Mouse (Mus musculus) hindbrain, embryonic 13.5 days (tissue): ENCODE data around the gene Mthfd1l. TPM values are rescaled to one million over a fixed set of nuclear protein-coding genes. Genes with fewer than 3 reads are reported as not detected.
"Not testable (repeated sequence)": the region's sequence is repeated elsewhere in the genome, so short reads cannot be mapped to it uniquely, and the experiment has no call there.

Experiments
- ATAC-seq: fragments of 200-750 bp; cut with Nextera tagmentation; 2 replicates; pipeline ENCODE4 v1.8.0; 2017; ENCODE audit warnings: moderate TSS enrichment; ENCODE audit not compliant: low FRiP score
- H3K27ac ChIP-seq: fragments of 300-500 bp; sonication (generic); 2 replicates; pipeline ENCODE4 v1.5.1; 2015; ENCODE audit warnings: inconsistent platforms, mild to moderate bottlenecking, moderate library complexity
- H3K27me3 ChIP-seq: fragments of 300-500 bp; sonication (generic); 2 replicates; pipeline ENCODE4 v1.6.1; 2015; ENCODE audit warnings: mild to moderate bottlenecking, inconsistent platforms
- H3K36me3 ChIP-seq: fragments of 300-500 bp; sonication (generic); 2 replicates; pipeline ENCODE4 v1.6.1; 2015; ENCODE audit warnings: mild to moderate bottlenecking, inconsistent platforms
- H3K4me1 ChIP-seq: fragments of 300-500 bp; sonication (generic); replicated peaks from 2 replicates; pipeline ENCODE4 v1.6.1; 2015; ENCODE audit warnings: inconsistent platforms
- H3K4me2 ChIP-seq: fragments of 300-500 bp; sonication (generic); 2 replicates; pipeline ENCODE4 v1.6.1; 2015; ENCODE audit warnings: inconsistent platforms, mild to moderate bottlenecking, moderate library complexity
- H3K4me3 ChIP-seq: fragments of 300-500 bp; sonication (generic); 2 replicates; pipeline ENCODE4 v1.5.1; 2015; ENCODE audit warnings: mild to moderate bottlenecking, inconsistent platforms
- H3K9ac ChIP-seq: fragments of 300-500 bp; sonication (generic); 2 replicates; pipeline ENCODE4 v1.6.1; 2015; ENCODE audit warnings: mild to moderate bottlenecking, inconsistent platforms
- H3K9me3 ChIP-seq: fragments of 300-500 bp; sonication (generic); 2 replicates; pipeline ENCODE4 v1.6.1; 2016; ENCODE audit warnings: inconsistent platforms
- WGBS: fragments of 180-500 bp; shearing (Covaris S2); methylation state at CpG from one replicate; pipeline ENCODE4 v1.1.7; 2015; 5-methylcytosine and 5-hydroxymethylcytosine counted together
- polyA plus RNA-seq: library from polyadenylated mRNA; unstranded; fragments of >200 nt; fragmentation: Nextera tagmentation; extraction: Ambion mirVana; gene quantifications from 2 replicates; pipeline ENCODE4 v1.2.1, GENCODE M21; 2015

Mthfd1l gene
- polyA plus RNA-seq, 1 experiment from 2014 or later = 5.3 TPM

DNA sequence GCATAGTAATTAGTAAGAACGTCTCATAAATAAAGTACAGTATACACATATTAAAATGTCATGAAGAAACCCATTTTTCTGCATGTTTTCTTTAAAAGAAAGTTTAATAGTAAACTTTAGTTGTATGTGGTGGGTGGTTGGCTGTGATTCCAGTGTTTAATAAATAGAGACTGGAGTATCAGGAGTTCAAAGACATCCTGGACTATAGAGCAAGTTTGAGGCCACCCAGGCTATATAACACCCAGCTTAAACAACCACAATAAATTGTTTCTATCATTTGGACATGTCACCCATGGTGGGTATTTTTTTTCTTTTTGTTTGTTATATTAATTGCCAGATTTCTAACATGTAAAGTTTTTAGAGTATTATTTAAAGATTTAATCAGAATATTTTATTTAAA, 81.7 kb downstream of the Mthfd1l start:
- 86% methylated on average over 1 of the region's 1 CpGs for WGBS
- Histone ChIP-seq H3K4me2 (no peak overlapping the region), H3K4me1 (peaks cover 12% of the 10 kb centered on the region), H3K36me3 (no peaks in the 10 kb centered on the region), H3K4me3 (no peak overlapping the region), H3K27ac (no peak overlapping the region), H3K9ac (no peak overlapping the region), H3K27me3 (no peaks in the 10 kb centered on the region), H3K9me3 (no peaks in the 10 kb centered on the region)
- no peak for ATAC-seq

DNA sequence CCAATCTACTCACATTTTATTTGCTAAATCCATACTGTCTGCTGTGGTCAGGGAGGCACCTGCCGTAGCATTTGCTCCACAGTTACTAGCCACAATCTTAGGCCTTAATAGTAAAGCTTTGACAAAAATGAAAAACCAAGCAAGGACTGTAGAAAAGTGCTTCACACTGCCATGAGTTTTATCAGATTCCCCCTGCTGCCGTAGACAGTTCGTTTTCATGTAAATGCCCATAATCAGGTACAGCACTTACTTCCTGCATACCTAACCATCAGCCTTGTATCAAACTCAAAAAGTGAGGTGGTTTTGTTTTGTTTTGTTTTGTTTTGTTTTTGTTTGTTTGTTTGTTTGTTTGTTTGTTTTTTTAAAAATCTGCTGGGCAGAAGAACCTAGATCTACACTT, 84.5 kb downstream of the Mthfd1l start:
- Histone ChIP-seq H3K27ac (no peak overlapping the region), H3K9me3 (no peaks in the 10 kb centered on the region), H3K4me1 (peaks cover 12% of the 10 kb centered on the region), H3K36me3 (no peaks in the 10 kb centered on the region), H3K4me3 (no peak overlapping the region), H3K27me3 (no peaks in the 10 kb centered on the region), H3K9ac (no peak overlapping the region), H3K4me2 (no peak overlapping the region)
- WGBS = 94% methylated on average over 3 of the region's 3 CpGs
- ATAC-seq = no peak

GRCm38 (mm10) chr10:4057832-4058231, 84.9 kb downstream of the Mthfd1l start:
- H3K36me3 ChIP-seq = no peaks in the 10 kb centered on the region
- H3K4me3 ChIP-seq = no peak overlapping the region
- H3K9me3 ChIP-seq = no peaks in the 10 kb centered on the region
- peaks cover 12% of the 10 kb centered on the region for H3K4me1 ChIP-seq
- no peak overlapping the region for H3K4me2 ChIP-seq
- no peak overlapping the region for H3K27ac ChIP-seq
- H3K9ac ChIP-seq = no peak overlapping the region
- 72% methylated on average over 5 of the region's 5 CpGs for WGBS
- no peaks in the 10 kb centered on the region for H3K27me3 ChIP-seq
- no peak for ATAC-seq

GRCm38 (mm10) chr10:4061071-4061987, 88.4 kb downstream of the Mthfd1l start:
- no peak overlapping the region for H3K4me3 ChIP-seq
- no peak overlapping the region for H3K4me2 ChIP-seq
- H3K9ac ChIP-seq = no peak overlapping the region
- ATAC-seq = no peak
- H3K36me3 ChIP-seq = no peaks in the 10 kb centered on the region
- H3K27ac ChIP-seq = no peak overlapping the region
- WGBS = 85% methylated on average over 11 of the region's 11 CpGs
- H3K4me1 ChIP-seq = 0 out of 2 replicates have a peak, but pooled peaks cover 5% of the 10 kb centered on the region
- H3K9me3 ChIP-seq = no peaks in the 10 kb centered on the region
- no peaks in the 10 kb centered on the region for H3K27me3 ChIP-seq

- H3K9ac ChIP-seq = no peak overlapping the region
- H3K36me3 ChIP-seq = no peaks in the 10 kb centered on the region
- H3K4me3 ChIP-seq = no peak overlapping the region
- H3K4me1 ChIP-seq = 0 out of 2 replicates have a peak, but pooled peaks cover 5% of the 10 kb centered on the region
- no peak overlapping the region for H3K27ac ChIP-seq
- no peak overlapping the region for H3K4me2 ChIP-seq
- ATAC-seq = no peak
- no peaks in the 10 kb centered on the region for H3K9me3 ChIP-seq
- H3K27me3 ChIP-seq = no peaks in the 10 kb centered on the region
- 78% methylated on average over 4 of the region's 4 CpGs for WGBS
Observed at GRCm38 (mm10) chr10:4063537-4063936, 90.6 kb downstream of the Mthfd1l start.

DNA sequence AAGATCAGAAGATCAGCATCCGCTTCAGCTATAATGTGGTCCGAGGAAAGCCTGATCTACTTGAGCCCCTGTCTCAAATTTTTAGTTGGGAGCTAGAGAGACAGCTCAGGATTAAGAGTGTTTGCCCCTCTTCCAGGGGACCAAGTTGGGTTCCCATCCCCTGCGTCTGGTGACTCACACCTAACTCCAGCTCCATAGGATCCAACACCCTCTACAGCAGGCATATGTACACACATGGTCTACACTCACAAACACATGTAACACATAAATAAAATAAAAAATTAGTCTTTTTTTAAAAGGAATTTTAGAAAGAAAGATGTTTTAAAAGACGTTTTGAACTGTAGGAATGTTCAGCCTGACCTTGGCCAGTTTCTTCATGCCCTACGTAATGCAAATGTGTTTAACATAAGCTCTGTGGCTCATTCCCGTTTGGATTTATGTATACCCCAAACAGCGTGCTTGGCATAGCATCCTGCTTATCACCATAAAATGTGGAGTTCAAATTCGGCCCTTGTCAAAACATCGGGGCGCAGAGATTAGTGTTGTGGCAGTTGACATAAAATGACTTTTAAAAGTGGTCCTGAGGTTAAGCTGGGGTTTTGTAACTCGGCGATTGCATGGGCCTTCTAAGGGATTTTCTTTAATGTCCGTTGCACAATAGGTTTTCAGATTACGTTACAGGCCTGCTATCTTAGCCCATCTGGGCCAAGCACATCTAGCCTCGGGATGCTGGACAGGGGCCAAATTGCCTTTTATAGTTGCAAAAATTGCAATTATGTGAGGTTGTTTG, 92.6 kb downstream of the Mthfd1l start:
- WGBS = 79% methylated on average over 15 of the region's 15 CpGs
- Histone ChIP-seq H3K4me1 (no peaks in the 10 kb centered on the region), H3K27ac (no peak overlapping the region), H3K9ac (no peak overlapping the region), H3K9me3 (no peaks in the 10 kb centered on the region), H3K27me3 (no peaks in the 10 kb centered on the region), H3K4me2 (no peak overlapping the region), H3K36me3 (no peaks in the 10 kb centered on the region), H3K4me3 (no peak overlapping the region)
- ATAC-seq = no peak

- 86% methylated on average over 7 of the region's 7 CpGs for WGBS
- Histone ChIP-seq H3K36me3 (no peaks in the 10 kb centered on the region), H3K27me3 (no peaks in the 10 kb centered on the region), H3K4me1 (no peaks in the 10 kb centered on the region), H3K9me3 (no peaks in the 10 kb centered on the region), H3K9ac (no peak overlapping the region), H3K4me2 (no peak overlapping the region), H3K4me3 (no peak overlapping the region), H3K27ac (no peak overlapping the region)
- no peak for ATAC-seq
Observed at GRCm38 (mm10) chr10:4069258-4069826, 96.4 kb downstream of the Mthfd1l start.

DNA sequence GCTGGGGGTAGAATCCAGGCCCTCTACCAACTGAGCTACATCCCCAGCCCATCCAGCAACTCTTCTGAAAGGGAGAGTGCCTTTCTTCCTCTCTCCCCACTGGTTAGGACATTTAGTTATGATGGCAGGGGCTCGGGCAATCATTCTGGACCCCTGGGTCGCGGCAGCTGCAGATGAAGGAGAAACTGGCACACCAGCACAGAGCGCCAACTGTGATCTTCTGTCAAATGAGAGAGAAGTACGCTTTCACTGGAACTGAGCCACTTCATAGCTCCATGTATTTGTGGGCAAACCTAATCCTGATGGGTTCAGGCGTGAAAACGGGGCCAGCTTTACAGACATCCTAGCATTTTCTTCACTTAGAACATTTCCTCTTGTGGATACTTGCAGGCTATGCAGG, 97.1 kb downstream of the Mthfd1l start:
- no peak overlapping the region for H3K4me3 ChIP-seq
- WGBS = 89% methylated on average over 7 of the region's 7 CpGs
- no peak overlapping the region for H3K27ac ChIP-seq

GRCm38 (mm10) chr10:4071069-4071844, 98.3 kb downstream of the Mthfd1l start:
- Histone ChIP-seq H3K27me3 (no peaks in the 10 kb centered on the region), H3K9ac (no peak overlapping the region), H3K4me2 (no peak overlapping the region), H3K27ac (no peak overlapping the region), H3K4me1 (no peaks in the 10 kb centered on the region), H3K9me3 (no peaks in the 10 kb centered on the region), H3K4me3 (no peak overlapping the region), H3K36me3 (no peaks in the 10 kb centered on the region)
- WGBS = 87% methylated on average over 8 of the region's 8 CpGs
- ATAC-seq = no peak

More for the DNA sequence above, 97.1 kb downstream of the Mthfd1l start:
- no peaks in the 10 kb centered on the region for H3K9me3 ChIP-seq
- no peak overlapping the region for H3K4me2 ChIP-seq
- H3K27me3 ChIP-seq = no peaks in the 10 kb centered on the region
- H3K36me3 ChIP-seq = no peaks in the 10 kb centered on the region
- no peak overlapping the region for H3K9ac ChIP-seq
- no peaks in the 10 kb centered on the region for H3K4me1 ChIP-seq
- no peak for ATAC-seq

GRCm38 (mm10) chr10:4071845-4072345, 99.0 kb downstream of the Mthfd1l start:
- no peak overlapping the region for H3K27ac ChIP-seq
- H3K9ac ChIP-seq = no peak overlapping the region
- ATAC-seq = no peak
- no peaks in the 10 kb centered on the region for H3K36me3 ChIP-seq
- H3K4me1 ChIP-seq = no peaks in the 10 kb centered on the region
- no peak overlapping the region for H3K4me2 ChIP-seq
- H3K4me3 ChIP-seq = no peak overlapping the region
- 86% methylated on average over 6 of the region's 6 CpGs for WGBS
- no peaks in the 10 kb centered on the region for H3K9me3 ChIP-seq
- H3K27me3 ChIP-seq = no peaks in the 10 kb centered on the region

DNA sequence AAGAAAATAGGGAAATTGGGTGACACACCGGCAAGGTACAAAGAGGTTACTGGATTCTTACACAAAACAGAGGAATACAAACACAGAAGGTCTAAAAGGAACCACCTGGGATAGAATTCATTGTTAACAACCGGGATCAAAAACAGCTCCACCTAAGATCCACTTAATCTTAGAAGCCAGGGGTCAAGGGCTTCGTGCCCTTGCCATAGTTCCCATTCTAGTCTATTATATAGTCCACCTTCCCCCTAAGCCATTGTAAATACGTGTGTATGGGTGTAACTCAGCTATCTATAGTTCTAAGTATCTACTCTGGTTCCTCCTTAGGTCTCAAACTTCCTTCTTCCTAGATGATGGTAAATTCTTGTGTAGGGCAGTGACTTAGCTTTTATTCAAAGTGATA, 99.6 kb downstream of the Mthfd1l start:
- not testable (repeated sequence) for H3K4me1 ChIP-seq, H3K4me2 ChIP-seq, H3K27me3 ChIP-seq, H3K9ac ChIP-seq, H3K9me3 ChIP-seq, H3K27ac ChIP-seq, H3K4me3 ChIP-seq, H3K36me3 ChIP-seq, ATAC-seq
- 87% methylated on average over 4 of the region's 4 CpGs for WGBS
